Mouse (Mus musculus): Measurements from ENCODE around the gene Igfbp4. TPM values are rescaled to one million over a fixed set of nuclear protein-coding genes. Genes with fewer than 3 reads are reported as not detected.

Igfbp4 gene
- polyA plus RNA-seq, 1 experiment = 419 TPM

DNA sequence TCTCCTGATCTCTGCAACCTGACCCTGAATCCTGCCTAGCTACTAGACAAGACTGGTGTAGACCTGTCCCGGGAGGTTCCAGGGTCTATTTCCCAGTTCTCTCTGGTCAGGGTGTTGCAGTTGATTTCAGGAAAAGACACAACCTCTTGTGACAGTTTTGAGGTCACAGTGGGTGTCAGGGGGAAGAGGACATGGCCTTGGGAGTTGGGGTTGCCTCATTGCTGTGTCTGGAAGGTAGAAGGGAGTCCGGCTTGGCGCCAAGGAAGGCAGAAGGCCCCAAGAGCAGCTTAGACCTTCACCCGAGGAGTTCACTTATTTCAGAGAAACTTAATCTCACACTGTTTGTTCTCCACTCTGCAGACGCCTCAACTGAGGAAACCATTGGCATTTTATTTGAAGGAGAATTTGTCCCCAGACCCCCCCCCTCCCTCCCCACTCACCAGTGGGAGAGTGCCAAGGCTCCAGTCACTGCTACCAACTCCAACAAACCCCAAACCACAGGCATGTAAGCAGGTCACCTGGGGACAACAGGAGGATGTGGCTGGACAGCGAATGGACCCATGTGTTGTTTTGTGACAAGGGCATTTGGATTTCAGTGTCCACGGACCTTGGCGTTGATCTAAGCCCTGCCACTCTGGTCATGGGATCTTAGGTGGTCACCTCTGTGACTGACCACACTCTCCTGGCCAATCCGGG, 61.7 kb downstream of the Igfbp4 start:
- no peak overlapping the region for H3K27ac ChIP-seq (ENCODE audit: insufficient read depth, low read length)
- H3K4me3 ChIP-seq (ENCODE audit: insufficient read depth, low read length) = no peak overlapping the region
- TF ChIP-seq POLR2A (IDR thresholded peaks at IDR 0.05; ENCODE audit: low read depth, low read length) (no peak), CTCF (IDR thresholded peaks at IDR 0.05; ENCODE audit: borderline replicate concordance, insufficient read depth, low read length) (no peak)
- peaks cover 16% of the 10 kb centered on the region for H3K4me1 ChIP-seq (ENCODE audit: control insufficient read depth, insufficient read depth, low read length)

Other genes starting within 250 kb of the Igfbp4 start
- gene Msl1, start 245.7 kb upstream of the Igfbp4 start, polyA plus RNA-seq (2011; ENCODE audit: insufficient read length, low read depth, missing spikeins) = 77.7 and 83.8 TPM in 2 replicates
- gene Casc3, start 236.3 kb upstream of the Igfbp4 start, polyA plus RNA-seq (2011; ENCODE audit: insufficient read length, low read depth, missing spikeins) = 29.7 and 36.7 TPM in 2 replicates
- 1.6 and 2.0 TPM in 2 replicates for gene Rapgefl1, start 204.5 kb upstream of the Igfbp4 start, polyA plus RNA-seq (2011; ENCODE audit: insufficient read length, low read depth, missing spikeins)
- gene Wipf2, start 177.6 kb upstream of the Igfbp4 start, polyA plus RNA-seq (2011; ENCODE audit: insufficient read length, low read depth, missing spikeins) = 10.7 and 11.4 TPM in 2 replicates
- gene Cdc6, start 133.4 kb upstream of the Igfbp4 start, polyA plus RNA-seq (2011; ENCODE audit: insufficient read length, low read depth, missing spikeins) = 7.4 and 11.8 TPM in 2 replicates
- gene Rara, start 113.4 kb upstream of the Igfbp4 start, polyA plus RNA-seq (2011; ENCODE audit: insufficient read length, low read depth, missing spikeins) = 26.8 and 28.2 TPM in 2 replicates
- not detected in 2 replicates for gene Gjd3, start 58.2 kb upstream of the Igfbp4 start, polyA plus RNA-seq (2011; ENCODE audit: insufficient read length, low read depth, missing spikeins)
- gene Top2a, start 17.1 kb upstream of the Igfbp4 start, polyA plus RNA-seq (2011; ENCODE audit: insufficient read length, low read depth, missing spikeins) = 141 and 227 TPM in 2 replicates
- gene Tns4, start 48.1 kb downstream of the Igfbp4 start, polyA plus RNA-seq (2011; ENCODE audit: insufficient read length, low read depth, missing spikeins) = not detected in 2 replicates
- not detected in 2 replicates for gene Ccr7, start 113.8 kb downstream of the Igfbp4 start, polyA plus RNA-seq (2011; ENCODE audit: insufficient read length, low read depth, missing spikeins)
- 137 and 154 TPM in 2 replicates for gene Smarce1, start 189.8 kb downstream of the Igfbp4 start, polyA plus RNA-seq (2011; ENCODE audit: insufficient read length, low read depth, missing spikeins)
- 0.49 TPM in 1 of 2 replicates, not detected in the other for gene Krt222, start 202.8 kb downstream of the Igfbp4 start, polyA plus RNA-seq (2011; ENCODE audit: insufficient read length, low read depth, missing spikeins)
- not detected in 2 replicates for gene Krt24, start 244.0 kb downstream of the Igfbp4 start, polyA plus RNA-seq (2011; ENCODE audit: insufficient read length, low read depth, missing spikeins)